Mouse (Mus musculus) gastrocnemius, postnatal 14 days (tissue): ENCODE results near the gene 4930522H14Rik. TPM values are rescaled to one million over a fixed set of nuclear protein-coding genes. Genes with fewer than 3 reads are reported as not detected.

ENCODE experiments used
- DNase-seq: peaks from one replicate; pipeline ENCODE4 v3.0.0; 2021; ENCODE audit warnings: mixed read lengths
- intact Hi-C: fragments of 180-260 bp; cut with DNase I; formaldehyde crosslinking; loops from one replicate; pipeline ENCODE4 v1.15.1; 2025; ENCODE audit warnings: low total_unique reads
- long read RNA-seq, 2 experiments: library from polyadenylated mRNA; stranded (forward); transcript quantifications; one replicate each; pipeline ENCODE4 v2.0.0; 2021
- total RNA-seq, 2 experiments: library from RNA; stranded (reverse); gene quantifications; 2 replicates each; pipeline ENCODE4 v1.2.3; 2021

Gene 4930522H14Rik
- not detected for total RNA-seq
- long read RNA-seq, experiment 1: 0 reads
- long read RNA-seq, experiment 2: 0 reads

DNA sequence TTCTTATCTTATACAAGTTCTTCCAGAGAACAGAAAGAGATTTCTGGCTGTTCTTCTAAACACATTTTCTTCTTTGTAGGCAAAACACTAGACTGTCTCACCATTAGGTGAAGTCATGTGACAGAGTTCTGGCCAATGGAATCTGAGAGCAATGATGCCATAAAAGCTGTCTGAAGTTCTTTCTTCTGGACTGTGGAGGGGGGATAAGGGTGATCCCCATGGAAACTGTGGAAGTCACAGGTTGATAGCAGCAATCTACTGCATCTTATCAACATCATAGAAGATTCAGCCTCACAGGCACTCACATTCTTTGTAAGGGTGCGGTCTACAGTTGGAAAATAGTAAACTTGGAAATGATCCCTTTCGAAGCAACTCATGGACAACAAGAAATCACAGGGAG lies at the start of gene 4930522H14Rik:
Gene 4930522H14Rik, minus strand, starts transcription at position 187 of the 400 bp plus-strand sequence.
- DNase-seq: no peak
- intact Hi-C loops: no loop called here

DNA sequence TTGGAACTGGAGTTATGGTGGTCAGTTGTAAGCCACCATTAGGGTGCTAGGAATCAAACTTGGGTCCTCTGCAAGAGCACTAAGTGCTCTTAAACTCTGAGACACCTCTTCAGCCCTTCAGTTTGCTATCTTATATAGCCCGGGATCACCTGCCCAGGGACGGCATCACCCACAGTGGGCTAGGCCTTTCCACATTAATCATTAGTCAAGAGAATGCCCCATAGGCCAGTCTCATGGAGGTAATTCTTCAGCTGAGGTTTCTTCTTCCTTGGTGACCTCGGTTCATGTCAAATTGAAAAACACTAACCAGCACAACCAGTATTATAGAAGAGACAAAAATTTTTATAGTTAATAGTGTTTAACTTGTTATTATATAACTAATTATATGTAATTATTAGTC lies 47.3 kb upstream of the 4930522H14Rik start:
- no peak for DNase-seq
- intact Hi-C loops: loop anchor here (10.0 kb wide), 1 partner anchor 126 kb away; no protein-coding TSS in a partner anchor

DNA sequence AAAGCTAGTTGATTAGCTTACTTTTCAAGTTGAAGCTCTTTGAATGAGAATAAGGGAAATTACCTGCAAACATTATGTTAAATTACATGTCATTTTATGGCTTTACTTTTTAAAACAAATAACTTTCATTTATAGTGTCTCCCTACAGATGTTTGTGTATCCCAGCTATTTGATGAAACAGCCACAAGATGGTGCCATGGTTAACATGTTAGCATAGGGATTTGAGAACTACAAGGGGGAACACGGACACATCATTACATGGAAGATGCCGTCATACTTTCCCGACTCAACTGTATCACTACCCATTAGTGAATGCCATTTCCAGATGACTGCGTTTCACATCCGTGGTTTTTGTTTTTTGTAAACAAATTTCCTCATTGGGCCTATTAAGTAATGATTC lies 45.8 kb upstream of the 4930522H14Rik start:
- no peak for DNase-seq
- intact Hi-C loops: loop anchor here (10.0 kb wide), 1 partner anchor 128 kb away; no protein-coding TSS in a partner anchor

DNA sequence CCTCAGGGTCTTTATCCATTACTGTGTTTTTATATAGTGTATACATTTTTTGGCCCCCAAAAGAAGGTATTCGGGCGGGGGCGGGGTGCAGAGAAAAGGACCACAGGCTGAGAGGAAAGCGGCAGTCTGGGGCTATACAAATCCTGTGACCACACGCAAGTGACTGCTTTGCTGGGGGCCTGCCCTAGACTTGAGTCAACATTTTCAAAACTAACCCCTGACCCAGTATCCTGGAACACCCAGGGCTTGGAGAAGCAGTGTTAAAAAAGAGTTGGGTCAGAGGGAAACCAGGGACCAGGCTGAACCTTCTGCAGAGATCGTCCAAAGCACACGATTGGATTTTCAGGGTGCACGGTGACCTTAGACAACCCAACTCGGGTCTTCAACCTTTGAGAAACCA lies 43.7 kb upstream of the 4930522H14Rik start:
- DNase-seq: no peak
- intact Hi-C loops: loop anchor here (10.0 kb wide), 1 partner anchor 130 kb away; no protein-coding TSS in a partner anchor

DNA sequence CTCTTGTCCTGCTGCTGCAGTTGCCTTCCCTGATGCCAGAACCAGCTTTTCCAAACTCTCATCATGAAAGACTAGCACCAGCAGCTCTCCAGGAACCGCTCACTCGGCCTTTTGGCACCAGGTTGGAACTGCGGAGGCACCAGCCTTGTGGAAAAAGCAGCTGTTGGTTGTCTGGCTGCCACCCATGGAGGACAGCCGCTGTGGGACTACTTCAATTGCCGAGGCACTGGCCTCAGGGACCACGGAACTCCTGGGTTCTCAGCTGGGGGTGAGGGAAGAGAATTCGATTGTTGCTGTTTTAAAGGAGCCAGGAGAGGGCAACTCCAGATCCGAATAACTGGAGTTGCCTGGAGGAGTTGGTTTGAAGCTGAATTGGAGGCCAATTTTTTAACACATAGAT lies 43.2 kb upstream of the 4930522H14Rik start:
- intact Hi-C loops: loop anchor here (10.0 kb wide), 1 partner anchor 130 kb away; no protein-coding TSS in a partner anchor

DNA sequence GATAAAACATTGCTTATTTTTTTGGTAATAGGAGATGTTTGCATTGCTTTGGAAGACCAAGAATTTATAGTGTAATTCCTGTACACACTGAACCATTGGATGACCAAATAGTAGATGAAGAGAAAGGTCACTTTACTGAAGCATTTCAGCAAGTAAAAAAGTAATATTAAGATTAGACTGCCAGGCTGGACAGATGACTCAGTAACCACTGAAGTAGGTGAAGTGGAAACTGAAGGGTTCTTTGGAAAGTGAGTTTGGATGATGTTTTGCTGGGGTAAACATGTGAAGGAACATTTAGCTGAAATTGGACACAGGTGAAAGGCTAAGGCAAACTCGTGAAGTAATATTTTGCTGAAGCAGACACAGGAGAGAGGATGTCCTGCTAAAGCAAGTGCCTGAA lies 41.5 kb upstream of the 4930522H14Rik start:
- intact Hi-C loops: loop anchor here (10.0 kb wide), 1 partner anchor 132 kb away; no protein-coding TSS in a partner anchor
- DNase-seq: no peak

More for the DNA sequence above, 43.2 kb upstream of the 4930522H14Rik start:
- DNase-seq: peak; percentile 60

DNA sequence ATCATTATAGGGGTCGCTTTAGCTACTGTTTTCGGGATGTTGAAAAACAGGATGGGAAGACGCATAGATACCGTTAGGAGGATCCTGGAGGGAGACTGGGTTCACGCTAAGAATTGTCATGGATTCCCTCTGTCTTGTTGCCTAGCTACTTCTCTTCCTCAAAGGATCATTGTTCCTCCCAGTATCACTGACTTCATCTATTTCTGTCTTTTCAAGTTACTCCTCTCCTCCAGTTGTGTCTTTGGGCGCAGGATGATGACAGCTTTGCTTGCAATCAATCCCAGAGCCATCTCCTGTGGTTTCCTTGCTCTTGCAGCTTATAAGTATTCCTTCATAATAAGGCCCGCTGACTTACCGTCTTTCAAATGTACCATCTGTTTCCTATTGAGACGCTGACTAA lies 38.3 kb upstream of the 4930522H14Rik start:
- intact Hi-C loops: no loop called here
- no peak for DNase-seq

DNA sequence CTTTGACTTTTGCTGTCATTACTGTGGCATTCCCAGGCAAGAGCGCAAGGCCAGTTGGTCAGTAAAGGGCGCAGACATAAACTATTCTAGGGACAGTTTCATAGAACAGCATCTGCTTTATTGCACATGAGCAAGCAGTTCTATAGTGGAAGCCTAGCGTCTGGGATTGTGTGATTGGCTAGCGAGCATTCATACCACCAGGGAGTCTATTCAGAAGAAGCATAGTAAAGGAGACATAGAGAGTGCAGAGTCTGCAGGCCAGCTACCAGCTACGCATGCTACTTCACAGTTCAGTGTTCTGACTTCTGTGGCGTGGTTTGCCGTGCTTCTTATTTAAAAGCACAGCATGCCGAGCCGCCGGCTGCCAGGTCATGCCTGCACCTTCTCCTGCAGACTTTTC lies 37.9 kb upstream of the 4930522H14Rik start:
- no peak for DNase-seq
- intact Hi-C loops: no loop called here

DNA sequence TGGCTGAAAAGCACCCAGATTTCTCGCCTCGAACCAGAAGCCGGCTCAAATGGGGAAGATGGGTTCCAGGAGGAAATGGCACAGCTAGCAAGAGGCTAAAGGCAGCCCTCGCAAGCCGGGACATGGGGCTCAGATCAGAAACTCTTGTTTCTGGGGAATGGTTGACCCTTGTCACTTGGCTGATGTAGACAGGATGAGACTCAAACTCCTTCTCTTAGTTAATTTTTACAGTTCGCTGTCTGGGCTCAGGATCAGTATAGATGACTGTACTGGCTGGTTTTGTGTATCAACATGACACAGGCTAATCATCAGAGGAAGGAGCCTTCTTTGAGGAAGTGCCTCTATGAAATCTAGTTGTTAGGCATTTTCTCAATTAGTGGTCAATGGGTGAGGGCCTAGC lies 33.6 kb upstream of the 4930522H14Rik start:
- intact Hi-C loops: no loop called here
- no peak for DNase-seq

DNA sequence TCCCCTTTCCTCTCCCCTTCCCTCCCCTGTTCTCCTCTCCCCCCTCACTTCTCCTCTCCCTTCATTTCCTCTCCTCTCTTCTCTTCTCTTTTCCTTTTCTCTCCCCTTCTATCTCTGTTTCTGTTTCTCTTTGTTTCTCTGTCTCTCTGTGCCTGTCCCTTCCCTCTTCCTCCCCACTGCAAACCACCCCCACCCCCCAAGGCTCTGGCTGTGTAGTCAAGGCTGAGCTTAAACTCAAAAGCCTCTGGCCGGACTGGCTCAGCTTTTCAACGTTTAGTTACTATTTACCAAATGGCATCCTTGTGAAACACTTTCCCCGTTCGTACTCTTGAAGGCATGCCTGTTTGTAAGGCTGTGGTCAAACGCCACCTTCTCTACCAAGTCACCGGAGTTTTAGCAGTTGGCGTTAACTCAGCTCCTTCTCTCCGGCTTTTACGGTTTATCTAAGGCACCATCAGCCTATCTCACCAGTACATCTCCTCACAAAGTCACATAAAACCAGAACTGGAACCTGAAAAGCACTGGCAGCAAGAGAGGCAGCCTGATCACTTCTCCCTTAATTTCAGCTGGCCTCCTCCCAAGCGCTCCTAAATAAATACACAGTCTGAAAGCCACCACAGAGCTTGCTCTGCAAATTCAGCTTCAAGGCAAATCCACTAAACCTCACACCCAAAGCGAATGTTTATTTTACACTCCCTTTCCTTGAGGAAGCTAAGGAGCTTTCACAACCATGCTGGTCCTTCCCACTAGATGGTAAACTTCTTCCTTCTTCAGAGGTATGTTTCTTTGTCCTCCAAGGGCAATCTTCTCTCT lies 19.4 kb upstream of the 4930522H14Rik start:
- DNase-seq: no peak
- intact Hi-C loops: no loop called here

DNA sequence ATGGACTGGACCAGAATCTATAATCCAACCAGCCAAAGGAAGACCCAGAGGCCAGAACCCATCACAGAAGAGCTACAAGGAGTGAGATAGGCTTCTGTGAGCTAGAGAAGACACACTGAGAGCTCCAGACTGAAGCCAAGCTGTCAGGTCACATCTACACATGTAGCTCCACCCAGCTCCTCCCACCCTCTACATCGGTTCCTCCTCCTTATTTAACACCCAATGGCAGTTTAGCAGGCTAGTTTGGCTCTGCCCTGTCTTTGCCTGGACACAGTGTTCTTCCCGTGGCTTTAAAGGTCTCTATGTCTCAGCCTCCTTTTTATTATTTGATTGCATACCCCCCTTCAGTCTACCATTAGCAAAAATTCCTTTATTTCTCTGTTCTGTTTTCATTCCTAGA lies 16.2 kb upstream of the 4930522H14Rik start:
- intact Hi-C loops: no loop called here
- DNase-seq: no peak

DNA sequence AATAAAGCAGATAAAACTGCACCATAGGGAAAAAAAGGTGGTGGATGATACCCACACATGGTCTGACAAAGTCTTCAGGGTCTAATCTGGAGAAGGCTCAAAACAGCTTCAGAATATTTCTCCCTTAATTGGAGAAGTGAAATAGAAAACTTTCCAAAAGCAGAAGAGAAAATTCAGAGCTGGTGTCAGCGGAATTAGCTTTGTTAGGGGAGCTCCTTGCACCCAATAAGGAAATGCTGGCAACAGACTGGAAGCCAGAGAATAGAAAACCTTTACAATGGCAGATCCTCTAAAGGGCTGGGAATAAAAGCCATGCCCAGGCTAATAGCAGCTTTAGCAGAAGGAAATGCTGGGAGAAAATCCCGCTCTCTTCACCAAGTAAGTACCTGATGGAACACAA lies 15.4 kb upstream of the 4930522H14Rik start:
- intact Hi-C loops: no loop called here

DNA sequence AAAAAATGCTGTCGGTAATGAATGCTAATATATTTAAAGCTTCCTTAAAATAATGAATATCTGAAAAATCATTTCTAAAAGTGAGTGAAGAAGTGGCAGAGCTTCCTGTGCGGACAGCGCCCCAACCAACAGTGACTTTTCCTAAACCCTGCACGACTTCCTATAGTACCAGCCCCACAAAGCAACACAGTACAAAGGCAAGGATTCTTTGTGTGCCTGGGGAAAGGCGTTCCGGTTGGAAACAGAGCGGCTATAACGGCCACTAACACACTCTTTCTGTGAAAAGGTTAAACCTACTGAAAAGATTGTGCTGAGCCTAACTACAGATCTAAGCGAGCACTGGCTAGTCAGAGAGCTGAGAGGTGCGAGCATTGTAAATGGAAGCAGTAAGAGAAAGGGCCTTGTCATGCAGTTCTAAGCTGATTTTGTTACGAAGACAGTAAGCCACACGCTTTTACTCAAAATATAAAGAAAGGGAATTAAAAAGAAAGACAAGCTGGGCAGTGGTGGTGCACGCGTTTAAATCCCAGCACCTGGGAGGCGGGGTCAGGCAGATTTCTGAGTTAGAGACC lies 766 bp downstream of the 4930522H14Rik start:
- intact Hi-C loops: no loop called here
- DNase-seq: no peak

More for the DNA sequence above, 15.4 kb upstream of the 4930522H14Rik start:
- DNase-seq: no peak

DNA sequence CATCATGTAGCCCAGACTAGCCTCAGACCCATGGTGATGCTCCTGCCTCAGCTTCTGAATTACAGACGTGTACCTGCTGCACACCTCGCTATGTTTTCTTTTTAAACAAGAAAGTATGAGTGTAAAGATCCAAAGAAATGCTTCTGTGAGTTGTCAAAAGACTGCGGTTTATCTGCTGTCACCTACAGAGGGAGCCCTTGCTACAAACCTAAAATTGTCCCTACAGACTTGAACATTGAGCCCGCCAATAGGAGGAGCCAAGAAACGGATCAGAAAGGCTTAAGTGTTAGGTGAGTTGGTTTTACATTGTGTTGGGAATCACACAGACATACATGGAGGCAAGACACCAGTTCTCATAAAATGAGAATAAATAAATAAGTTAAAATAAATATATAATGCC lies 26.2 kb downstream of the 4930522H14Rik start:
- DNase-seq: peak; percentile 28
- intact Hi-C loops: loop anchor here (5.0 kb wide), 1 partner anchor 202 kb away; no protein-coding TSS in a partner anchor

DNA sequence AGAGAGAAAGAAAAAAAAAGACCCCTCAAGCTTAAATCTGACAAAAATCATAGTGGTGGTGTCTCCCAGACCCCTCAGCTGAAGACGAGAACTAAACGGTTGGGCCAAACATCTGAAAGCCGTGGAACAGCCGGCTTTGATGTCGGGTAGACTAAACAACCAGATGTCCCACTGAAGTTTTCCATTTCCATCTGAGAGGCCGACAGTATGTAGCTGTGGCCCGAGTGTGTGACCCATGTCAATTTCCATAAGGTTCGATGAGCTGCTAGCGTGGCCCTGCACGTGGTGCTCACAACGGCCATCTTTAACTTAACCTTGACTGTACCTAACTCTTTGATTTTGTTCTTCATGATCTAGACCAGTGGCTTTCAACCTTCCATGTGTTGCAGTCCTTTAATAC lies 32.6 kb downstream of the 4930522H14Rik start:
- DNase-seq: no peak
- intact Hi-C loops: no loop called here

DNA sequence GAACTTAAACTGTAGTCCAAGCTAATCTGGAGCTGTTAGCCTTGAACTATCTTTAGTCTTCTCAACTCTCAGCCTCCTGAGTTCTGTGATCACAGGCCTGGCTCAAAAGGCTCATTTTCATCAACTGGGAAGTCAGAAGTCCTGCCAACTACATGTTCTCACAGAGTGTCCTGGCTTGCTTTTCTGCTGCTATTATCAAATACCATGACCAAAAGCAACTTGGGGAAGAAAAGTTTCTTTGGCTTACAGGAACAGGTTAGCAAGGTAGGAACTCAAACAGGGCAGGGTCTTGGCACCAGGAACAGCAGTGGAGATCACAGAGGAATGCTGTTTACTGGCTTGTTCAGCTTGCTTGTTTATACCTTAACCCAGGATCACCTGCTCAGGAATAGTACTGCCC lies 37.5 kb downstream of the 4930522H14Rik start:
- no peak for DNase-seq

DNA sequence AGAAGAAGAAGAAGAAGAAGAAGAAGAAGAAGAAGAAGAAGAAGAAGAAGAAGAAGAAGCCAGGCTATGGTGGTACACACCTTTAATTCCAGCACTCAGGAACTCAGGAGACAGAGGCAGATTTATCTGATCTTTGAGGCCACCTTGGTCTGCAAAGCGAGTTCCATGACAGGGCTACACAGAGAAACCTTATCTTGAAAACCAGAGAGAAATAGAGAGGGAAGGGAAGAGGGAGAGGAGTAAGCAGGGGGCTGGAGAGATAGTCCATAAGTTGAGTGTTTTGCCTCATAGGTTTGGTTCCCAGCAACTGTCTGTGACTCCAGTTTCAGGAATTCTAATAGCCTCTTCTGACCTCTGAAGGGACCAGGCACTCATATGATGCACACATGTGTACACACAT lies 42.3 kb downstream of the 4930522H14Rik start:
- intact Hi-C loops: no loop called here
- DNase-seq: no peak

More for the DNA sequence above, 37.5 kb downstream of the 4930522H14Rik start:
- intact Hi-C loops: no loop called here

DNA sequence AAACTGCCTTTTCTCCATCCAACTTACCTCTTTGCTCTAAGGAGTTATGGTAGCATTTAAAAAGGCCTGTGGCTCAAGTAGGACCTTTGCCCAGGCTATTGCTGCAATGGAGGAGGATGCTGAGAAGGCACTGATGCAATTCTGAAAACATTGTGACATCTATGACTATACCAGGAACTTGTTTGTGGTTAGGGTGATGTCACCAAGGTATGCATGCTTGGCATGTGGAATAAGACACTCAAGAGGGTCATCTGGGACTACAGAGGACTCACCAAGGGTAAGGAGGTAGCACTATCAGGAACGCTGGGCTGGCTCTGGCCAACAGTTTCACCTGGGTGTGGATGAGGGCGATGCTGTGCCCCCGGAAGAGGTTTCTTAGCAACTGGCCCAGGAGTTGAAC lies 46.5 kb downstream of the 4930522H14Rik start, which contains the start of gene Rnf11:
Gene Rnf11, minus strand, starts transcription at position 108 of the 400 bp plus-strand sequence.
- intact Hi-C loops: no loop called here
- no peak for DNase-seq

DNA sequence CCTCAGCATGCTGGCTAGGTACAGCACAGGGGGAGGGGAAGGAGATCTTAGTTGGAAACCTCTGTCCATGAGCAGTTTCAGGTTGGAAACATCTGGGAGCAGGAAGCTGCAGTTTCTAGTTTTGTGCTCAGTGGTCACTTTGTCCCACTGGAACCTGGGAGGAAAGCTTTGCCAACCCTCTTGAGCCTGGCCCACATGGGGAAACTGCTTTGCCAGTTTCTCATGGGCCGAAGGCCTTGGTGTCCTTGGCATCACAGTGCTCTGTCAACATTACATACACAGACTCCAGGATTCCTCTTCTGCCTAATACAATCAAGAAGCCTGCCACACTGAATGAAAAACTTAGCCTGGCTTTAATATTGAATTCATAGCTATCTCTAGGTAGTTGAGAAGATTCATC lies 48.4 kb downstream of the 4930522H14Rik start:
- no peak for DNase-seq
- intact Hi-C loops: no loop called here

DNA sequence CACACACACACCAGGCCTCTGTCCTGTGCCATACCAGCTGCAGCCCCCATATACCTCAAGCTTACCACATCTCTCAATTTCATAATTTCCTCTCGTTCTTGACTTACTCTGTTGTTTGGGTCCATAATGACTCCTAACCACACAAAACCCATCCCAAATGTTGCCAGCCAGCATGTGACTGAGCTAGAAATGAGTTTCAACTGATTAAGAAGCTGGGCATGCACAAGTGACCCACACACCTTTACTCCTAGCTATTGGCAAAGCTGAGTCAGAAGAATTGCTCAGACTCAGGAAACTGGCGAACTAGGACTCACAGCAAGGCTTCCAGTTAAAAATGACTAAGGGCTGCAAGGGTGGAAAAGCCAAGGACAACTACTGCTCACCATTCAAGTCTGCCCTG lies 49.7 kb downstream of the 4930522H14Rik start:
- DNase-seq: no peak
- intact Hi-C loops: no loop called here

DNA sequence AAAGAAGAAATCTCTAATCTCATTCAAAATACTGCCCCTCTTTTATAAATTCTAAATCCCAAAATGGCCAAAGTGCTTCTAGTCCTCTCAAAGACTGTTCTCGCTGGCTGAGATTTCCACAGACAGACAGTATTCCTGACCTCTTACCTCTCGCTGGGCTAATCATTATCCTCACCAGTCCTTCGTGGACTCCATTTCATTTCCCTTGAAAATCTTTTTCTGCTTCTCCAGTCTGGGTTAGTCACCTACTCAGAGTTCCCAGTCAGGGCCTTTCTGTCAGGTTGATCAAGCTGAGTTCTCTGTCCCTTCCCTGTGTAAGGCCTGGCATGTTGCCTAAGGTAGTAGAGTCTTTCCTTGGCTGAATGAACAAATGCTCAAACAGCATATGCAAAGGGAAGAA lies 53.6 kb downstream of the 4930522H14Rik start:
- no peak for DNase-seq
- intact Hi-C loops: no loop called here
